Mouse (Mus musculus) MEL (cell line): ENCODE data around the gene Pear1. TPM values are rescaled to one million over a fixed set of nuclear protein-coding genes. Genes with fewer than 3 reads are reported as not detected.

Source experiments
- DNase-seq: peaks from one replicate; pipeline ENCODE4 v3.0.0; 2011; ENCODE audit warnings: low read depth, low spot score
- H3K27ac ChIP-seq: 2 replicates; pipeline ENCODE4 v1.5.1; 2012; ENCODE audit warnings: low read depth, mild to moderate bottlenecking, control low read depth, low read length, moderate library complexity; ENCODE audit not compliant: control insufficient read depth
- H3K27me3 ChIP-seq, 2 experiments: fragments of 150-350 bp in 1 of 2; sonication (generic) in 1 of 2; 2 replicates each; pipeline ENCODE4 v1.6.1; 2012; ENCODE audit warnings: low read length in 2 of 2, mild to moderate bottlenecking in 2 of 2, improper control_type of control experiment in 1 of 2, moderate library complexity in 1 of 2; ENCODE audit not compliant: insufficient read depth in 2 of 2, control insufficient read depth in 1 of 2
- H3K36me3 ChIP-seq, 2 experiments: 2 replicates each; pipeline ENCODE4 v1.6.1; 2012 to 2014; ENCODE audit warnings: low read length in 2 of 2, improper control_type of control experiment in 1 of 2, inconsistent platforms in 1 of 2, mild to moderate bottlenecking in 1 of 2; ENCODE audit not compliant: insufficient read depth in 2 of 2, control insufficient read depth in 1 of 2
- H3K4me1 ChIP-seq, 2 experiments: fragments of 150-350 bp in 1 of 2; sonication (generic) in 1 of 2; 2 replicates each; pipeline ENCODE4 v1.6.1; 2012; ENCODE audit warnings: low read length in 2 of 2, improper control_type of control experiment in 1 of 2, mild to moderate bottlenecking in 1 of 2; ENCODE audit not compliant: insufficient read depth in 2 of 2, control insufficient read depth in 1 of 2
- H3K4me3 ChIP-seq, 2 experiments: fragments of 150-350 bp in 1 of 2; sonication (generic) in 1 of 2; 2 replicates each; pipeline ENCODE4 v1.5.1; 2012; ENCODE audit warnings: low read depth in 2 of 2, low read length in 2 of 2, mild to moderate bottlenecking in 2 of 2, moderate library complexity in 2 of 2, control low read depth in 1 of 2, improper control_type of control experiment in 1 of 2; ENCODE audit not compliant: control insufficient read depth in 1 of 2, insufficient read depth in 1 of 2
- H3K79me2 ChIP-seq: 2 replicates; pipeline ENCODE4 v1.6.1; 2012; ENCODE audit warnings: mild to moderate bottlenecking, low read length, moderate library complexity; ENCODE audit not compliant: control insufficient read depth, poor library complexity, insufficient read depth
- H3K9ac ChIP-seq: 2 replicates; pipeline ENCODE4 v1.6.1; 2012; ENCODE audit warnings: low read depth, mild to moderate bottlenecking, control low read depth, low read length, moderate library complexity; ENCODE audit not compliant: control insufficient read depth, poor library complexity, severe bottlenecking
- H3K9me3 ChIP-seq: fragments of 150-350 bp; sonication (generic); replicated peaks from 2 replicates; pipeline ENCODE4 v1.6.1; 2012; ENCODE audit warnings: mild to moderate bottlenecking, low read length, improper control_type of control experiment, moderate library complexity; ENCODE audit not compliant: insufficient read depth
- BHLHE40 ChIP-seq: IDR thresholded peaks from 2 replicates; pipeline ENCODE4 v1.6.1; 2012; ENCODE audit warnings: low read depth, mild to moderate bottlenecking, inconsistent platforms, low read length, improper control_type of control experiment, borderline replicate concordance
- CHD1 ChIP-seq: IDR thresholded peaks from 2 replicates; pipeline ENCODE4 v1.6.1; 2012; ENCODE audit warnings: low read depth, mild to moderate bottlenecking, inconsistent platforms, low read length, improper control_type of control experiment
- CHD2 ChIP-seq: IDR thresholded peaks from 2 replicates; pipeline ENCODE4 v1.6.1; 2011; ENCODE audit warnings: low read length, improper control_type of control experiment
- E2F4 ChIP-seq: IDR thresholded peaks from 2 replicates; pipeline ENCODE4 v1.6.1; 2011; ENCODE audit warnings: low read depth, low read length, improper control_type of control experiment, borderline replicate concordance
- ELF1 ChIP-seq: IDR thresholded peaks from 2 replicates; pipeline ENCODE4 v1.6.1; 2014; ENCODE audit warnings: low read depth, mild to moderate bottlenecking, inconsistent platforms, low read length, improper control_type of control experiment, moderate library complexity
- GABPA ChIP-seq: IDR thresholded peaks from 2 replicates; pipeline ENCODE4 v1.6.1; 2012; ENCODE audit warnings: low read depth, mild to moderate bottlenecking, inconsistent platforms, low read length, improper control_type of control experiment, moderate library complexity
- KAT2A ChIP-seq: conservative IDR thresholded peaks from 2 replicates; pipeline ENCODE4 v1.6.1; 2012; ENCODE audit warnings: low read depth, low read length, improper control_type of control experiment, inconsistent platforms
- MAZ ChIP-seq: IDR thresholded peaks from 2 replicates; pipeline ENCODE4 v1.6.1; 2012; ENCODE audit warnings: low read depth, mild to moderate bottlenecking, inconsistent platforms, low read length, improper control_type of control experiment
- MXI1 ChIP-seq: IDR thresholded peaks from 2 replicates; pipeline ENCODE4 v1.6.1; 2011; ENCODE audit warnings: mild to moderate bottlenecking, low read depth, low read length, improper control_type of control experiment
- MYB ChIP-seq: IDR thresholded peaks from 2 replicates; pipeline ENCODE4 v1.6.1; 2011; ENCODE audit warnings: mild to moderate bottlenecking, low read depth, low read length, improper control_type of control experiment
- NELFE ChIP-seq: IDR thresholded peaks from 2 replicates; pipeline ENCODE4 v1.6.1; 2011; ENCODE audit warnings: low read depth, low read length, improper control_type of control experiment
- NRF1 ChIP-seq: IDR thresholded peaks from 2 replicates; pipeline ENCODE4 v1.6.1; 2014; ENCODE audit warnings: low read depth, mild to moderate bottlenecking, inconsistent platforms, low read length, improper control_type of control experiment, moderate library complexity; ENCODE audit not compliant: poor library complexity, insufficient read depth, severe bottlenecking
- POLR2A ChIP-seq, 2 experiments: IDR thresholded peaks; 2 replicates each; pipeline ENCODE4 v1.6.1; 2011 to 2012; ENCODE audit warnings: low read length in 2 of 2, mild to moderate bottlenecking in 2 of 2, control low read depth in 1 of 2, improper control_type of control experiment in 1 of 2, low read depth in 1 of 2, moderate library complexity in 1 of 2; ENCODE audit not compliant: control insufficient read depth in 1 of 2, insufficient read depth in 1 of 2, poor library complexity in 1 of 2
- POLR2AphosphoS2 ChIP-seq: IDR thresholded peaks from 2 replicates; pipeline ENCODE4 v1.6.1; 2011; ENCODE audit warnings: low read length, improper control_type of control experiment
- POLR2AphosphoS5 ChIP-seq: IDR thresholded peaks from 2 replicates; pipeline ENCODE4 v1.6.1; 2012; ENCODE audit warnings: low read depth, borderline replicate concordance, mild to moderate bottlenecking, inconsistent platforms, low read length, moderate library complexity, mixed read lengths
- RAD21 ChIP-seq: IDR thresholded peaks from 2 replicates; pipeline ENCODE4 v1.6.1; 2011; ENCODE audit warnings: mild to moderate bottlenecking, low read depth, low read length, improper control_type of control experiment
- SIN3A ChIP-seq: IDR thresholded peaks from 2 replicates; pipeline ENCODE4 v1.6.1; 2012; ENCODE audit warnings: low read length, improper control_type of control experiment, inconsistent platforms
- SMC3 ChIP-seq: IDR thresholded peaks from 2 replicates; pipeline ENCODE4 v1.6.1; 2011; ENCODE audit warnings: low read depth, low read length, improper control_type of control experiment
- TAL1 ChIP-seq: IDR thresholded peaks from 2 replicates; pipeline ENCODE4 v1.6.1; 2012; ENCODE audit warnings: mild to moderate bottlenecking, inconsistent platforms, low read length, moderate library complexity, mixed read lengths
- TBP ChIP-seq: IDR thresholded peaks from 2 replicates; pipeline ENCODE4 v1.8.0; 2011; ENCODE audit warnings: low read depth, low read length, improper control_type of control experiment
- TCF12 ChIP-seq: IDR thresholded peaks from 2 replicates; pipeline ENCODE4 v1.6.1; 2014; ENCODE audit warnings: low read depth, mild to moderate bottlenecking, inconsistent platforms, low read length, improper control_type of control experiment, moderate library complexity
- UBTF ChIP-seq: IDR thresholded peaks from 2 replicates; pipeline ENCODE4 v1.6.1; 2012; ENCODE audit warnings: low read depth, mild to moderate bottlenecking, inconsistent platforms, low read length, improper control_type of control experiment, moderate library complexity, borderline replicate concordance; ENCODE audit not compliant: insufficient read depth
- ZC3H11A ChIP-seq: IDR thresholded peaks from 2 replicates; pipeline ENCODE4 v1.6.1; 2012; ENCODE audit warnings: low read depth, mild to moderate bottlenecking, inconsistent platforms, low read length, improper control_type of control experiment
- ZMIZ1 ChIP-seq: IDR thresholded peaks from 2 replicates; pipeline ENCODE4 v1.6.1; 2012; ENCODE audit warnings: low read depth, mild to moderate bottlenecking, inconsistent platforms, low read length, improper control_type of control experiment, moderate library complexity
- ZNF384 ChIP-seq: IDR thresholded peaks from 2 replicates; pipeline ENCODE4 v1.6.1; 2012; ENCODE audit warnings: low read depth, mild to moderate bottlenecking, inconsistent platforms, low read length, improper control_type of control experiment
- polyA plus RNA-seq, 2 experiments: library from polyadenylated mRNA; stranded (reverse) in 1 of 2; unstranded in 1 of 2; fragments of >175 nt in 1 of 2; fragments of >200 nt in 1 of 2; gene quantifications; 2 replicates each; pipeline versions ENCODE4 v1.2.1 to v1.2.4; 2012; ENCODE audit warnings: low replicate concordance in 2 of 2, low read depth in 1 of 2; ENCODE audit not compliant: insufficient read length in 2 of 2, insufficient read depth in 1 of 2, missing spikeins in 1 of 2
- total RNA-seq: library from RNA; depleted of rRNA; stranded (reverse); fragments of 300-350 nt; gene quantifications from 2 replicates; pipeline ENCODE4 v1.2.3, GENCODE M21; 2012

Pear1 gene
- total and polyA plus RNA-seq, 3 experiments = 0.35 to 1.0 TPM; not detected in 1

GRCm38 (mm10) chr3:87766284-87766667 lies 57.8 kb downstream of the Pear1 start:
- Histone ChIP-seq H3K36me3 (no peaks in the 10 kb centered on the region), H3K79me2 (no peaks in the 10 kb centered on the region), H3K27me3 (no peaks in the 10 kb centered on the region), H3K9me3 (no peaks in the 10 kb centered on the region), H3K9ac (no peak overlapping the region), H3K27ac (no peak overlapping the region), H3K4me3 (no peak overlapping the region), H3K4me1 (peaks cover 0 to 5% of the 10 kb centered on the region in 2 experiments; a peak in 1 of 4 replicates)
- TF ChIP-seq RAD21 (no peak), SMC3 (no peak), MYB (no peak), NRF1 (no peak), TAL1 (no peak), ZC3H11A (no peak), CHD1 (no peak), KAT2A (no peak), E2F4 (no peak), SIN3A (no peak), GABPA (no peak), POLR2AphosphoS5 (no peak), UBTF (no peak), MAZ (no peak), TCF12 (no peak), POLR2AphosphoS2 (no peak)
- DNase-seq = no peak

DNA sequence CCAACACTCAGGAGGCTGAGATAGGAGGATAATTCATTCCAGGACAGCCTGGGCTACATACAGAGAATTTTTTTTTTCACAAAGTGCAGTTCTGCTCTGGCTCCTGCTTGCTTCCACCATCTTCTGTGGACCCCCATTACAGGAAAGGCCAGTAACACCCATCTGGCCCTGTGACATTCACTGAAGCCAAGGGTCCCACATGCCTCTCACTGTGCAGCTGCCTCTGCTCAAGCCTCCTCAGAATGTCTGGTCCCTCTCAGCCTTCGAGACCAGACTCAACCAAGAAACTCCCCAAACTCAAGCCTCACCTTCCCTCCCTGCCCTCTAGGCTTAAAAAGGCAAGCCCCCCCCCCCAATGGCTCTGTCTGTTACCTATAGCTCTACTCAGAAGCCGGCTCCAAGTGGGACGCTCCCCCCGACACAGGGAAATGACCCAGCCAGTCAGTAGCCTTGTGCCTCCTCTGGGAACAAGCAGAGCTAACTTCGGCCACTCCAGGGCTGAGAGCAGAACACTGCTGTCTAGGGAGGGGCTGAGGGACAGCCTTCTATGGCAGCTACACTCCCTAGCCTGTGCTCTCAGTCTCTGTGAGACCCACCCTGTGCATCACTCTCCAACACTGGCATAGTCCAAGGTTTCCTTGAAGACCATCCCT lies 58.3 kb downstream of the Pear1 start:
- H3K9me3 ChIP-seq = no peaks in the 10 kb centered on the region
- H3K4me3 ChIP-seq = no peak overlapping the region
- H3K79me2 ChIP-seq = no peaks in the 10 kb centered on the region
- TF ChIP-seq ZMIZ1 = no peak
- TF ChIP-seq NELFE = no peak
- no peak for TF ChIP-seq TBP
- TF ChIP-seq ELF1 = no peak
- TF ChIP-seq SMC3 = no peak
- no peak for TF ChIP-seq TCF12
- no peak for TF ChIP-seq ZNF384
- TF ChIP-seq TAL1 = no peak
- TF ChIP-seq CHD2 = no peak
- no peak for TF ChIP-seq MXI1
- TF ChIP-seq POLR2A (IDR thresholded peaks at IDR 0.05; ENCODE audit: control insufficient read depth in 1 of 2, insufficient read depth in 1 of 2, low read depth in 1 of 2, low read length in 2 of 2, poor library complexity in 1 of 2) = no peak
- no peak for TF ChIP-seq KAT2A
- no peak for TF ChIP-seq BHLHE40
- H3K27ac ChIP-seq = no peak overlapping the region
- H3K27me3 ChIP-seq = no peaks in the 10 kb centered on the region
- H3K9ac ChIP-seq = no peak overlapping the region
- peaks cover 0 to 5% of the 10 kb centered on the region in 2 experiments; a peak in 1 of 4 replicates for H3K4me1 ChIP-seq
- no peak for DNase-seq
- H3K36me3 ChIP-seq = no peaks in the 10 kb centered on the region
